Mouse (Mus musculus) stomach, postnatal 0 days (tissue): ENCODE data around the gene Wdr93.

Experiments used
- CTCF ChIP-seq: IDR thresholded peaks from 2 replicates; pipeline ENCODE4 v1.5.1; 2016; ENCODE audit warnings: antibody characterized with exemption, low read depth, mild to moderate bottlenecking, moderate library complexity
- EP300 ChIP-seq: optimal IDR thresholded peaks from 2 replicates; pipeline ENCODE3; 2016; ENCODE audit warnings: antibody characterized with exemption

DNA sequence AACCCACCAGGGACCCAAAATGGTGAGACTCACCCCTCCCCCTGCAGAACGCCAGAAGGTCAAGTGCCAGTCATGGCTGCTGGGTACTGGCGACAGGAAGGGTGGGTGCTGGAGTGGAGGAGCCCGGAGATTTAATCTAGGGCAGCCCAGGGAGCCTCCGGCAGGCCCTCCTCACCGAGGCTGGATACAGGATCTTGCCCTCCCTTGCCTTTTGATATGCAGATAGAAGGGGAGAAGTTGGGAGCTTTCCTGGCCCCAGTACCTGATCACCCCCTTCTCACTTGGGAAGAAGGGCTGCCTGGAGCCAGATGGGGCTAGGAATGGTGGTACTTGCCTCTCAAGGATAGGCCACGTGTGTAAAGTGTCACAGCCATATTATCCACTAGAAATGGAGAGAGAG lies 75.4 kb downstream of the Wdr93 start:
- no peak for TF ChIP-seq CTCF
- TF ChIP-seq EP300: no peak
